Mouse (Mus musculus) liver, embryonic 14.5 days (tissue): ENCODE measurements around the gene Apoa1. TPM values are rescaled to one million over a fixed set of nuclear protein-coding genes. Genes with fewer than 3 reads are reported as not detected.

Source experiments
- ATAC-seq: fragments of 200-750 bp; cut with Nextera tagmentation; 2 replicates; pipeline ENCODE4 v1.8.0; 2017; ENCODE audit warnings: moderate number of reproducible peaks, mild to moderate bottlenecking, moderate library complexity; ENCODE audit not compliant: insufficient read depth
- DNase-seq, 3 experiments: peaks; one replicate each; pipeline ENCODE4 v3.0.0-alpha.2; 2012 to 2013; ENCODE audit warnings: low read depth in 3 of 3, low spot score in 3 of 3
- H3K27ac ChIP-seq: fragments of 300-500 bp; sonication (generic); 2 replicates; pipeline ENCODE4 v1.5.1; 2014; ENCODE audit warnings: moderate library complexity, mild to moderate bottlenecking, control low read depth, inconsistent platforms
- H3K27me3 ChIP-seq: fragments of 300-500 bp; sonication (generic); 2 replicates; pipeline ENCODE4 v1.6.1; 2014; ENCODE audit warnings: mild to moderate bottlenecking, low read length, moderate library complexity; ENCODE audit not compliant: control insufficient read depth, insufficient read depth
- H3K36me3 ChIP-seq: fragments of 300-500 bp; sonication (generic); replicated peaks from 2 replicates; pipeline ENCODE4 v1.6.1; 2014; ENCODE audit warnings: low read depth; ENCODE audit not compliant: control insufficient read depth, insufficient read depth
- H3K4me1 ChIP-seq, 2 experiments: fragments of 200-500 bp in 1 of 2; fragments of 300-500 bp in 1 of 2; sonication (generic) in 1 of 2; replicated peaks; 2 replicates each; pipeline ENCODE4 v1.6.1; 2012 to 2014; ENCODE audit warnings: antibody characterized with exemption in 1 of 2, inconsistent platforms in 1 of 2, low read length in 1 of 2; ENCODE audit not compliant: control insufficient read depth in 2 of 2, insufficient read depth in 2 of 2
- H3K4me2 ChIP-seq: fragments of 300-500 bp; sonication (generic); 2 replicates; pipeline ENCODE4 v1.6.1; 2014; ENCODE audit warnings: low read depth, mild to moderate bottlenecking, control low read depth, moderate library complexity
- H3K4me3 ChIP-seq, 2 experiments: fragments of 200-500 bp in 1 of 2; fragments of 300-500 bp in 1 of 2; sonication (generic) in 1 of 2; 2 replicates each; pipeline ENCODE4 v1.5.1; 2012 to 2014; ENCODE audit warnings: low read depth in 2 of 2, low read length in 2 of 2, mild to moderate bottlenecking in 2 of 2, control low read depth in 1 of 2, inconsistent platforms in 1 of 2, moderate library complexity in 1 of 2; ENCODE audit not compliant: insufficient read depth in 1 of 2
- H3K9ac ChIP-seq: fragments of 300-500 bp; sonication (generic); replicated peaks from 2 replicates; pipeline ENCODE4 v1.6.1; 2014; ENCODE audit warnings: mild to moderate bottlenecking, control low read depth, moderate library complexity
- H3K9me3 ChIP-seq: fragments of 300-500 bp; sonication (generic); 2 replicates; pipeline ENCODE4 v1.6.1; 2016; ENCODE audit warnings: low read length, mixed read lengths; ENCODE audit not compliant: control insufficient read depth
- CTCF ChIP-seq: IDR thresholded peaks from 2 replicates; pipeline ENCODE4 v1.5.1; 2016; ENCODE audit warnings: antibody characterized with exemption, low read depth, control low read depth
- EP300 ChIP-seq: IDR thresholded peaks from 2 replicates; pipeline ENCODE4 v1.6.1; 2016; ENCODE audit warnings: antibody characterized with exemption, low read depth
- WGBS: fragments of 180-500 bp; shearing (Covaris S2); extraction: QIAGEN DNeasy Blood & Tissue Kit; methylation state at CpG from one replicate; pipeline ENCODE4 v1.1.7; 2014; ENCODE audit not compliant: insufficient replicate concordance; 5-methylcytosine and 5-hydroxymethylcytosine counted together
- polyA plus RNA-seq, 2 experiments: library from polyadenylated mRNA; depleted of rRNA in 1 of 2; stranded (reverse) in 1 of 2; unstranded in 1 of 2; fragments of >200 nt; fragmentation: Nextera tagmentation in 1 of 2; extraction: Ambion mirVana in 1 of 2; gene quantifications; 2 replicates each; pipeline versions ENCODE4 v1.2.1 to v1.2.3; 2012 to 2014

The Apoa1 gene
- polyA plus RNA-seq, 2 experiments, result 1,404 to 3,278 TPM

DNA sequence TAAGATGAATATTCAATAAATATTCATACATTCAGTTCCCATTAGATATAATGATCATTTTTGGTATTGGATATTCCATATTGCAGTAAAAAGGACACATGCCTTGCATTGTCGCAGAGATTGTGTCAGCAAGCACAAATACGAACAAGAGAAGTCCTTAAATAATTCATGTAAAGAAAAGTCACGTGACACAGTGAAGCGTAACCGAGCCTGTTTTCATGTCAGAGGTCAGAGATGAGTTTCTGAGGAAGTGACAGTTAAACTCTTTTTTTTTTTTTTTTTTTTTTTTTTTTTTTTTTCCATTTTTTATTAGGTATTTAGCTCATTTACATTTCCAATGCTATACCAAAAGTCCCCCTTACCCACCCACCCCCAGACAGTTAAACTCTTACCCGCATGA lies 35.7 kb upstream of the Apoa1 start:
- ATAC-seq, result no peak
- Histone ChIP-seq H3K9me3 (no peaks in the 10 kb centered on the region), H3K4me3 (no peak overlapping the region), H3K36me3 (no peaks in the 10 kb centered on the region), H3K4me2 (no peak overlapping the region), H3K27ac (no peak overlapping the region), H3K27me3 (no peaks in the 10 kb centered on the region), H3K9ac (no peak overlapping the region), H3K4me1 (peaks cover 0 to 6% of the 10 kb centered on the region in 2 experiments; a peak in 1 of 4 replicates)
- DNase-seq, result no peak
- TF ChIP-seq EP300 (no peak), CTCF (no peak)
- 75% methylated on average over 6 of the region's 6 CpGs for WGBS

GRCm38 (mm10) chr9:46194809-46195208 lies 33.6 kb upstream of the Apoa1 start:
- Histone ChIP-seq H3K4me3 (no peak overlapping the region), H3K4me1 (peaks cover 0 to 9% of the 10 kb centered on the region in 2 experiments; a peak in 2 of 4 replicates), H3K9ac (no peak overlapping the region), H3K36me3 (no peaks in the 10 kb centered on the region), H3K9me3 (no peaks in the 10 kb centered on the region), H3K27me3 (no peaks in the 10 kb centered on the region), H3K27ac (no peak overlapping the region), H3K4me2 (no peak overlapping the region)
- ATAC-seq (no peak), DNase-seq (no peak)
- 70% methylated on average over 9 of the region's 9 CpGs for WGBS
- TF ChIP-seq EP300 (no peak), CTCF (no peak)

DNA sequence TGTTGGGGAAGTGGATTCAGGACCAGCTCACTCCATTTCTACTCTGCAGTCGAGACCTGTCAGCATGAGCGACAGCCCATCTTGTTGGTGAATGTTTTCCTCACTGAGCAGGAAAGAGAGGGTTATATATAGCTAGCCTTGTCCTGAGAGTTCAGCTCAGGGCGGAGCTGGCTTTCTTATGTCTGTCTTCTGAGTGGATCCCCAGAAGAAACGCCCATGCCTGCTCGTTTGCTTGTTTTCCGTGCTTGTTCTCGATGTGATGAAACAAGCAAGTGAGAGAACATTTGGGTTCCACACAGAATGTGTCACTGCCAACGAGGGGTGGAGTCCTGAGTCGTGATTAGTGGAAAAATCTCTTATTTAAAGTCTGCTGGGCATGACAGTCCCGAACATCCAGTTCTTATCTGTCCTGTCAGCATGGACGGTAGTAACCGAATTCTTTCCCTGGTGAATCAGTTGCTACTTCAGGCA lies 31.6 kb upstream of the Apoa1 start:
- Histone ChIP-seq H3K27me3 (no peaks in the 10 kb centered on the region), H3K4me3 (no peak overlapping the region), H3K27ac (no peak overlapping the region), H3K36me3 (no peaks in the 10 kb centered on the region), H3K4me2 (no peak overlapping the region), H3K9ac (no peak overlapping the region), H3K9me3 (no peaks in the 10 kb centered on the region), H3K4me1 (peaks cover 0 to 9% of the 10 kb centered on the region in 2 experiments; a peak in 2 of 4 replicates)
- 26% methylated on average over 12 of the region's 12 CpGs for WGBS
- no peak for ATAC-seq
- peak; percentile 22; the same call in 1 of the 2 replicates for TF ChIP-seq EP300
- no peak for TF ChIP-seq CTCF
- no peak for DNase-seq

DNA sequence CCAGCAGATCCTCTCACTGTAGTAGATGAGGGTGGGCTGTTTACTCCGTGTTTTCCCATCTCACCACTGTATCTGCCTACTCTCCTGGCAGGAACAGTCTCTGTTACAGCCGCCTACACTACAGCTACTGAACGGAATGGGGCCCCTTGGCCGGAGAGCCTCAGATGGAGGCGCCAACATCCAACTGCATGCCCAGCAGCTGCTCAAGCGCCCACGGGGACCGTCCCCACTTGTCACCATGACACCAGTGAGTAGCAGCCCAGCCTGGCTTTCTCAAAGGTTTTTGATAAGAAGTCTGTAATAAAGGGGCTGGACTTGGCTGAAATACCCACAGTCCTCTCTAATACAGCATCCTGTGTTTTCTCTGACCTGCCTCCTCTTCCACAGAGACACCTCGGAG lies 29.9 kb upstream of the Apoa1 start:
- Histone ChIP-seq H3K4me2 (no peak overlapping the region), H3K9ac (no peak overlapping the region), H3K36me3 (no peaks in the 10 kb centered on the region), H3K4me3 (no peak overlapping the region), H3K27ac (no peak overlapping the region), H3K4me1 (peaks cover 0 to 20% of the 10 kb centered on the region in 2 experiments; a peak in 2 of 4 replicates), H3K9me3 (no peaks in the 10 kb centered on the region), H3K27me3 (no peaks in the 10 kb centered on the region)
- TF ChIP-seq EP300 (no peak), CTCF (no peak)
- WGBS, result 68% methylated on average over 9 of the region's 9 CpGs
- ATAC-seq, result no peak
- no peak for DNase-seq

- WGBS, result 63% methylated on average over 7 of the region's 7 CpGs
- TF ChIP-seq CTCF, result no peak
- TF ChIP-seq EP300, result no peak
- DNase-seq (no peak), ATAC-seq (no peak)
- H3K4me1 ChIP-seq, result peaks cover 0 to 20% of the 10 kb centered on the region in 2 experiments; a peak in 2 of 4 replicates
- H3K9ac ChIP-seq, result no peak overlapping the region
- H3K27ac ChIP-seq, result no peak overlapping the region
- no peak overlapping the region for H3K4me3 ChIP-seq
- no peaks in the 10 kb centered on the region for H3K9me3 ChIP-seq
- H3K27me3 ChIP-seq, result no peaks in the 10 kb centered on the region
- no peaks in the 10 kb centered on the region for H3K36me3 ChIP-seq
- no peak overlapping the region for H3K4me2 ChIP-seq
Observed at GRCm38 (mm10) chr9:46198936-46199335, 29.4 kb upstream of the Apoa1 start.
